Mouse (Mus musculus): ENCODE data around the gene Scn4a.

Gene Scn4a

GRCm38 (mm10) chr11:106353188-106353587, at the start of gene Scn4a:
Gene Scn4a, minus strand, starts transcription at chr11:106353288.
- no peak for DNase-seq

DNA sequence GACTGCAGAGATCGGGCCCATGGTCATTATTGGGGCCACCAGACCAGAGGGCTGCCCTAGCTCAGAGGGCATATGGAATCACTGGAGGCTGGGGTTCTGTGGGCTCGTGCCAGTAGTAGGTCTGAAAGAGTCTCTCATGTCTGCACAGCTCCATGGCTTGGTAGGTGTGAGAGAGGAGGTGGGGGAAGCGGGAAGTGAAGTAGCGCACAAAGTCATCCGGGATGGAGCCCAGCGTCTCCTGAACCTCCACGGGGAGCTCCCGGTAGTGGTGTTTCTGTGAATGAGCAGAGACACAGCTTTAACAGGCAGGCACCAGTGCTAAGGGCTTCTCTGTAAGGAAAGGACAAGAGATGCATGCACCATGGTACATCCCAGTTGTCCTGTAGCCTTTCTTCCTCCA, 45.4 kb upstream of the Scn4a start:
- DNase-seq, result no peak

DNA sequence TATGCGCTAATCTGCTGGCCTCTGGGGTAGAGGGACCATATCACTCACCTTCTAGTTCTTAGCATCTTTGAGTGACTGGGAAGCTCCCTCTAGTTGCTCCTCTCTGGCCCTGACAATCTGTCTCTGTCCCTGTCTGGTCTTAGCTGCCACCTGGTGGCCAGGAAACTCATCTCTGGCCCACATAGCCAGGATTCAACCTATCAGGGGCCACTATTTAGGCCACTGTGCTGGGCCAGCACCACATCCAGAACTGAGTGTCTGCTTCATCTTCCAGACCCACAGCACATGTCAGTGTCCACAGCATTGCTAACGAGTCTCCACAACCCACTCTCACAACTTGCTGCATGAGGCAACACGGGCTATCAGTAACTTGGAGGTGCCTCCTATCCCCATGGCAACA, 44.6 kb upstream of the Scn4a start:
- DNase-seq, result no peak

DNA sequence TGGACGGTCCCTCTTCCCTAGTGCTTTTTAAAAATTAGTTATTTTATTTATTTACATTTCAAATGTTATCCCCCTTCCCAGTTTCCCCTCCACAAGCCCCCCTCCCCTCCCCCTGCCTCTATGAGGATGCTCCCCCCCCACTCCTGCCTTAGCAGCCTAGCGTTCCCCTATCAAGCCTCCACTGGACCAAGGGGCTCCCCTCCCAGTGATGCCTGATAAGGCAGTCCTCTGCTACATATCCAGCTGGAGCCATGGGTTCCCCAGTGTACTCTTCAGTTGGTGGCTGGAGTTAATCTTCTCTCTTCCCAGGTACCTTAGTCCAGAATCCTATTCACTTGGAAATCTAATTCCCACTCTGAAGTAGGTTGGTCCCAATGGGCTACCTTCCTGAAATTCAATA, 41.0 kb upstream of the Scn4a start:
- DNase-seq, result peak; percentile 53

GRCm38 (mm10) chr11:106393331-106393616, 40.2 kb upstream of the Scn4a start:
- no peak for DNase-seq

GRCm38 (mm10) chr11:106392597-106393330, 39.7 kb upstream of the Scn4a start:
- peak; percentile 72 for DNase-seq

GRCm38 (mm10) chr11:106391546-106392188, 38.6 kb upstream of the Scn4a start:
- DNase-seq, result peak; percentile 74

- no peak for DNase-seq
Measured at GRCm38 (mm10) chr11:106390757-106391156, 37.7 kb upstream of the Scn4a start.

- no peak for DNase-seq
Measured at GRCm38 (mm10) chr11:106389611-106390010, 36.5 kb upstream of the Scn4a start.

GRCm38 (mm10) chr11:106387791-106388216, 34.7 kb upstream of the Scn4a start, which contains the start of gene Icam2:
Gene Icam2, minus strand, starts transcription at chr11:106388075.
- DNase-seq, result no peak

DNA sequence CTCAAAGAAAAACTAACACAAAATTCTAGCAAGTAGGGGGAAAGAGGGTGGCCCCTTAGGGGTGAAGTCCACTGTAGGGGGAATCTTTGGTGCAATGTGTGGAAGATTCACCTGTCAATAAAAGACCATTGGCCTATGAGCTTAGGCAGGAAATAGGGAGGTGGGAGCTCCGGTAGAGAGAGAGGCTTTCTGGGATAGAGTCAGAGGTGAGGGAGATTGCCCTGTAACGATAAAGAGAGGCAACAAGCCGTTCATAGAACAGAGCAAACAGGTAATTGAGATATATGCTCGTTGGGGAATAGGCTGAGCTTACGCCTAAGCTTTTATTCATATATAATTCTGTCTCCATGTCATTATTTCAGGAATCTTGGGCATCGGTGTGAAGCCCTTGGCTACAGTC, 33.9 kb upstream of the Scn4a start:
- DNase-seq, result no peak

GRCm38 (mm10) chr11:106386409-106386808, 33.3 kb upstream of the Scn4a start:
- no peak for DNase-seq

DNA sequence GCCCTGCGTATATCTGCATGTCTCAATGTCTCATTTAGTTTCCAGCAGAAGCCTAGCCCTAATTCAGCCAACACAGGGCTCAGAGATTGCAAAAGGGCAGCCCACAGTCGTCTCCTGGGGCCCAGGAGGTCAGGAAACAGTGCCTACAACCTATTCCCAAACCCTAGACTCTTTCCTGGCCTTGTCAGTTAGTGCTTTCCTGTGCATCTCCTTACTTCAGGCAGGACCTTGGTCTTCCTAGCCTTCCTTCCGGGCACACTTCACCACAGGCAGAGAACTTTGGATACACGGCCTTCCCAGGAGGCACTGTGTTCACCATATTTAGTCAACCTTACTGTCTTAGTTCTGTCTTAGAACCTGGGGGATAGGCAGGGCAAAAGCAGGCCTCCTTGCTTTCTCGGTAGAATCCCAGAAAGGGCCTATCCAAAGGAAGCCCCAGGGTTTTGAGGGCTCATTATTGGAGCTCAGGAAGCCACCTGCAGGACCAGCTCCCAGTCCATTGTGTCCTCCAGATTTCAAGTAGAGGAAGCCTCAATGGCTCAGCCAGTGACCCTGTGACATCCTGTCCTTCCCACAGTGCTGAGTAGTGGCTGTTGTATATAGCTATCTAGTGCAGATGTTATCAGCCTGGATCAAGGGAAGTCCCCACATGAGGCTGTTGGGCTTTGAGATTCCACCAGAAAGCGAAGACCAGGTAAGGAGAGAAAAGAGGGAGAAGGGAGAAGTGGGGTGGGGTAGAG, 30.1 kb upstream of the Scn4a start:
- DNase-seq, result no peak

GRCm38 (mm10) chr11:106382424-106382823, 29.3 kb upstream of the Scn4a start:
- DNase-seq, result peak; percentile 28

GRCm38 (mm10) chr11:106381883-106382282, 28.8 kb upstream of the Scn4a start:
- no peak for DNase-seq

GRCm38 (mm10) chr11:106381011-106381410, 27.9 kb upstream of the Scn4a start:
- no peak for DNase-seq

GRCm38 (mm10) chr11:106374979-106375378, 21.9 kb upstream of the Scn4a start:
- DNase-seq, result no peak

GRCm38 (mm10) chr11:106374559-106374958, 21.5 kb upstream of the Scn4a start:
- DNase-seq, result no peak

DNA sequence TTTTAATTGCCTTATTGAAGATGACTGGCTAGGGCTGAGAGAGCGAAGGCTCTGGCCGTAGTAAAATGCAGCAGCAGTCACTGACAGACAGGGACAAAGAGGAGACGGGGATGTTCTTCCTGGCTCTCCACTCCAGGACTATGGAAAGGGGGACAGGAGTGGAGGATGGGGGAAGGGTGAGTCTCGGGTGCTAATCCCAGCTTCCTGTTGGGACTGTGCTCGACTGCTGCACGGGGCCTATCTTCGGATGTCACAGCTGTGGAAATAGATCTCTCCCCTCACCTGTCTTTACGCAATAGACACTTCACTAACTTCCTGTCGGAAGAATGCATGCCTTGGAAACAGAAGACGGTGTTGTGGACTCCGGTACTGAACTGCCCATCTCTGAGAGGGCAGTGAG, 20.9 kb upstream of the Scn4a start:
- DNase-seq, result no peak

- DNase-seq, result peak; percentile 78
Measured at GRCm38 (mm10) chr11:106366316-106366715, 13.2 kb upstream of the Scn4a start.

GRCm38 (mm10) chr11:106365366-106365765, 12.3 kb upstream of the Scn4a start, which contains the start of gene Prr29:
Gene Prr29, plus strand, starts transcription at chr11:106365472.
- DNase-seq, result no peak

DNA sequence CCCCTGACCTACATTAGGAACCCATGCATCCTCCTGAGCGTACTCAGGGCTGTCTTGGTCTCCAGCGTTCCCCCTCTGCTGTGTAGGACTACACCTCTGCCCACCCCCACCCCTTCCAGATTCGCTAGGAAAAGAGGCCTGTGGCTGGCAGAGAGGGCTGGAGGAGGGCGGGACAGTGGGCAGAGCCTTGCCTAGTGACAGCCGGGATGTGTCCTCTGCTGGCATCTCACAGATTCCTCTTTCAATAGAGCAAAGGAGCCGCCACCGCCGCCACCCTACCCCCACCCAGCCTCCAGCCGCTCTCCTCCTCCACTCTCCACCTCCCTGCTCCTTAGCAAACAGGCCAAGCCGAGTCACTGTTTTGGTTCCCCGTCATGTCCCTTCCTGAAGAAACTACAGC, 11.6 kb upstream of the Scn4a start:
- DNase-seq, result no peak

GRCm38 (mm10) chr11:106359350-106359749, 6.3 kb upstream of the Scn4a start:
- peak; percentile 53 for DNase-seq

Measured in liver (tissue).